Mouse (Mus musculus): ENCODE data around the gene Rdh16f2. TPM values are rescaled to one million over a fixed set of nuclear protein-coding genes. Genes with fewer than 3 reads are reported as not detected.
"Not testable (repeated sequence)": the region's sequence is repeated elsewhere in the genome, so short reads cannot be mapped to it uniquely, and the experiment has no call there.

The Rdh16f2 gene
- not detected for total RNA-seq (2022)

DNA sequence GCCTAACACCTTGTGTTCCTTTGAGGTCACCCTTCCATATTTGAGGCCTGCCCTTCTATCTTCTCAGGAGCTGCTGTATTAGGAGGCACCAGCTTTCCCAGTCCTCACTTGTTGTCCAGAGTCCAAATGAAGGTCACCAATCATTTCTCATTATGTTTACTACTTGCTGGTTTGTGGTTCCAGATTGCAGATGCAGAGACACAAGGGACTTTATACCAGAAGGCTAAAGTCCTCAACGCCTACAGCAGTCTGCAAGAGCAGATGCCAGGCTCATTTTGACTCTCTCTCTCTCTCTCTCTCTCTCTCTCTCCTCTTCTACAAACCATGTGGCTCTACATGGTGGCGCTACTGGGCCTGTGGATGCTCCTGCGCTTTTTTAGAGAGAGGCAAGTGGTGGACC lies at the start of gene Rdh16f2:
TSS of gene Rdh16f2 (plus strand) at position 243 of the 400 bp plus-strand sequence.
- DNase-seq (ENCODE audit: low spot score in 2 of 2) = no peak

DNA sequence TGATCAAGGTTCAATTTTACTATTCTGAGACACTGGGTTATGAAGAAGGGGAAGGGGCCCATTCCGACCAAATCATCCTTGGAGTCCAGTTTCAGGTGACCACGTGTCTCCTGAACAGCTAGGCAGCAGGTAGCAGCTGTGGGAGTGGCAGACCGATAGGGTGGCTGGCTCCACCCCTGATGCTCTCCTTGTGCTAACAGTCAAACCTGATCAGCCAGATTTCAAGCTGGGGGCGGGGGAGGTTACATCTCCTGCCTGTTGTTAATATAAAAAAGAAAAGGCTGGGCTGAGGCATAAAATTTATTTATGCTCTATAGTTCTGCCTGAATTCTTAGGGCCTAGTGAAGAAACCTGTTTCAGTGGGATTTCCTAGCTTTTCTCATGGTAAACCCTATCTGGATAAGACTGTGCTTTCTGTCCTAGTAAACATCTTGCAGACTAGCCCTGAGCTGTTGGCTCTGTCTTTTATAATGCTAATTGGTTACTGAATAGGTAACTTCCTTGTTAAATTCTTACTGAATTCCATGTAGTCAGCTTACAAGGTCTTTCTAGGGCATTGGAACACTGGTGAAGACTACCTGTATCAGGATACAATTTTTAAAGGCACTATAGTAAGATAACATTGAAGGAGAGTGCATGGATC lies 48.9 kb upstream of the Rdh16f2 start:
- DNase-seq (ENCODE audit: low spot score in 2 of 2) = not testable (repeated sequence)

DNA sequence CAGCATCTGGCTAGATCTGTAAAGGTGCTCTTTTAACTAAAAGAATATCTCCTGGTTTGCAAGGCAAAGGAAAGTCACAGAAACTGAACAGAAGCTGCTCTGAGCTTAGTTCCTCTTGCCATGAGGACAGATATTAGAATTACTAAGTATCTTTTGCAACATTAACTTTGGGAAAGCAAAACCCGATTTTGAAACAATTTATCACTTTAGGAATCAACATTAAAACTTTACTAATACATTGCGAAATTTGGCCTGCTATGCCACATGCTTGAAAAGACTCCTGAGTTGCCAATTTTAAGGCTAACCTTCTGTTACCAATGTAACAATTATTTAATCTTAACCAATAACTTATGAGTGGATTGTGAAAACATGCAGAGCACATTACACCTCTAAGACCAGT lies 44.5 kb upstream of the Rdh16f2 start:
- DNase-seq (ENCODE audit: low spot score in 2 of 2) = not testable (repeated sequence)

DNA sequence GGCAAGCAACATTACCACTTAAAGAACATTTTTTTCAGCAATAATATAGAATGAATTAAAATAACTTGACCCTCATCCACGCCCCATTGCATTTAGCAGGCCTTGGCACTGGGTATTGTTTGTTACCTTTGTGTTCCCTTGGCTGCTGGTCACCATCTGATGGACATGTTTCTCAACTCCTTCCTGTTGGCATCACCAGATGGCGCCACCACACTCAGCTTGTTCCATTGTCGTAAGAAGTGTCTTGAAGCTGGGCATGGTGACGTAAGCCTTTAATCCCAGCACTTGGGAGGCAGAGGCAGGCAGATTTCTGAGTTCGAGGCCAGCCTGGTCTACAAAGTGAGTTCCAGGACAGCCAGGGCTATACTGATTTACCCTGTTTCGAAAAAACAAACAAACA lies 40.9 kb upstream of the Rdh16f2 start:
- no peak for DNase-seq (ENCODE audit: low spot score in 2 of 2)

DNA sequence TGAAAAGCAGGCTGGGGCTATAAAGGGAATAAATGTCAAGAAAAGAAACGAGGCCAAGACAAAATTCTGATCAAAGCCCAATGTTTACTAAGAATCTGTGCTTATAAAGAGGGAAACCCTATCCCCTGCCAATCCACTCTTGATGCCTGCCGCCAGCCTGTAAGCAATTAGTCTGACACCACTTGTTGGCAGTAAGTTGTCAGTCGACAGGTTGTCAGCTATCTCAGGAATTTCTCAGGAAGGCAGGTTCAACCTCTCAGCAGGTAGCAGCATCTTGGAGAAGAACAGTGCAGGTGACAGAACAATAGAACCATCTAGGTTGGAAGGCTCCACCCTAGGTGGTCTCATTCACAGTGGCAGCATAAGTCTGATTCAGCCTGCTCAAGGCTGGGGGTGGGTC lies 37.2 kb upstream of the Rdh16f2 start:
- no peak for DNase-seq (ENCODE audit: low spot score in 2 of 2)

DNA sequence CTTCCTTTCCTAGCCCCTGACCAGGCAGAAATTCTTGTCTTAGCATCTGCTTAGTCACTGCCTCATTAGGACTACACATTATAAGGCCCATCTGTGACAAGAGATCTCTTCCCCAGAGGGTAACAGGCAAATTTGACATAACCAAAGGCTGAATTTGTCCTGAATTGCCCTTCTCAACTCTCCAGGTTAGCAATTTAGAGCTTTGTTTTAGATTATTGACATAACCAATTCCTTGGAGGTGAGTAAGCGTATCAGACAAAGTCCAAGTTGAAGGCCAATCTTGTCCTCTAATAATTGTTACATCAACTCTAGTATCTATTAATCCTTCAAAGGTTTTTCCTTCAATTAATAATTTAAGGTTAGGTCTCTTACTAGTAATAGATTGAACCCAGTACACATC lies 32.1 kb upstream of the Rdh16f2 start:
- not testable (repeated sequence) for DNase-seq (ENCODE audit: low spot score in 2 of 2)

DNA sequence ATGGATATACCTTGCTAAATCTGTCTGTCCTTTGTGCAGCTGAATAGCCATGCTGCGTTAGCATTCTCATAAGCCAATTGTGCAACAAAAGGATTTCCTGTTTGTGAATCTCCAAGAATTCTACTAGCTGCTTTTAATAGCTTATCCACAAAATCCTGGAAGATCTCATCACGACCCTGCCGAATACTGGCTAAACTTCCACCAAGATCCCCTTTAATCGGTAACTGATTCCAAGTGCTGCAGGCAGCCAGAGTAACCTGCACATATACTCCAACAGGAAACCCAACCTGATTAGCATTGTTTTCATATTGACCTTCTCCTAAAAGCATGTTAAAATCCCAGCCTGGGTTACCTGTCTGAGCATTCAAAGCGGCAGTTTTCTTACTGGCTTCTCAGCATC lies 31.0 kb upstream of the Rdh16f2 start:
- DNase-seq (ENCODE audit: low spot score in 2 of 2) = no peak

DNA sequence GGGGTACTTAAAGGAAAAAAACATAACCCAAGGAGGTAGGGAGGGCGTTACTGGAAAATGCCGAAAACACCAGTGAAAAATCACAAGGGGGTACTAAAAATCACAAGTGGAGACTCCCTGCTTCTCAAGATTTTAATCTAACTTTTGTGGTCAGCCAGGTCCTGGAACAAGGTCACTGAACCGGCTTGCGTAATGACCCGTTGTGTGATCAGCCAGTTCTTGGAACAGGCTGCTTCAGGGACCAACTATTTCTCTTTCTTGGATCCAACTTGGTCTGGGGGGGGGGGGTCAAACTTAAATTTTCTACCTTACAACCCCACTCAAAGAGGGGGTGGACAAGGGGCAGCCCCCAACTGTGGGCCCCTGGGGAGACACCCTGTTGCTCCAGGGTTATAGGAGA lies 28.5 kb upstream of the Rdh16f2 start:
- DNase-seq (ENCODE audit: low spot score in 2 of 2) = not testable (repeated sequence)

DNA sequence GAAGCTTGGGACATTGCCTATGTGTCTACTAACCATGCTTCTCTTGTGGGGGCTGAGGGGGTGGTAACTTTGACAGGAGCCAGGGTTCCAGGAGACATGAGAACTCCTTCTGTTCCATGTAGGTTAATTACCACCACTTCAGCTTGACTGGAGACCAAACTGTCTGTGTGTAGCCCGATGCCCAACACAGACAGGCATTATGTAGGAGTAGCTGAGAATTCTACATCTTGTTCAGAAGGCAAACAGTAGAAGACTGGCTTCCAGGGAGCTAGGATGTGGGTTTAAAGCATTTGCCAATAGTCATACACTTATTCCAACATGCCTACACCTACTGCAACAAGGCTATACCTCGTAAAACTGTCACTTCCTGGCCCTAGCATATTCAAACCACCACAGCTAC lies 27.7 kb upstream of the Rdh16f2 start:
- peak in 1 of 2 experiments; percentile 3 for DNase-seq (ENCODE audit: low spot score in 2 of 2)

DNA sequence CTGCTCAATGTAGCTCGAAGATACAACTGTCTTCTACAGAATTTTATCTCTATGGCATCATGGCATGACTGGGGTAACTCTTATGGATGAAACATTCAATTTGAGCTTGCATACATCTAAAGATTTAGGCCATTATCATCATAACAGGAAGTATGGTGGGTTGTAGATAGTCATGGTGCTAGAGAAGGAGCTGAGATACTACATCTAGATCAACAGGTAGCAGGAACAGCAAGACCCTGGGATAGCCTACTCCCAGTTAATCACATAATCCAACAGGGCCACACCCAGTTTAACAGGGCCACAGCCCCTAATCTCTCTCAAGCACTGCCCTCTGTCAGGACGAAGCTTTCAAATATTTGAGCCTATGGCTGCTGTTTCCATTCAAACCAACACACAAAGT lies 25.5 kb upstream of the Rdh16f2 start:
- no peak for DNase-seq (ENCODE audit: low spot score in 2 of 2)

DNA sequence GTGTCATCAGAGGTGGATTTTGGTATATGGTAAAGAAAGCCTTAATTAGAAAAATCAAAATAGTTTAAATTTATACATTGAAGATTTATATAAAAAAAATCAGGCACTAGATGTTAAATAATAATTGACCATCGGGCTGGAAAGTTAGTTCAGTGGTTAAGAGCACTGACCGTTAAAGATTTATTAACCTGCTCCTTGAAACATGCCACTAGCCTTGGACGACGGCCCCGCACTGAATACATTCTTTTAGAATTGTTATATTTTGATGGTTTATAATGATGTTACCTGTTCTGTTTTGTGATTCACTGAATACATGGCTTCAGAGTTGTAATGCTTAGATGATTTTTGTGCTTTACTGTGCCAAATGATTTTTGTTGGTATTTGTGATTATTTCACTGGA lies 20.3 kb upstream of the Rdh16f2 start:
- not testable (repeated sequence) for DNase-seq (ENCODE audit: low spot score in 2 of 2)

DNA sequence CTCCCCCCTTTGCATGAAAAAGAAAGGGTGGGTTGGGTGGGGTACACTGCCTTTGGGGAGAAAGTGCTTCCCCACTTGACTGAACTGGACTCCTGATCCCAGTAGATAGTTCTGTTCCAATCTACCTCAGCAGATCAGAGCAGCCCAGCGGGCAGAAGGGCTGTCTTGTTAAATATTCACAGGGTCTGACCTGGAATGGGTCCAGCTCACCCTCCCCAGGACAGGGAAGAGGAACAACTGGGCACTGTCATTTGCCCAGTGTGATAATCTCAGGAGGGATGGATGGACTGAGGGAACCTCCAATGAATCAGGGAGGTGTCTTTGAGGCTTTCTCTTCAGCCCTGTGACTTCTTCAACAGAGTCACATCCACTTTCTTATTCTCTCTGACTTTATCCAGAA lies 18.2 kb upstream of the Rdh16f2 start:
- no peak for DNase-seq (ENCODE audit: low spot score in 2 of 2)

DNA sequence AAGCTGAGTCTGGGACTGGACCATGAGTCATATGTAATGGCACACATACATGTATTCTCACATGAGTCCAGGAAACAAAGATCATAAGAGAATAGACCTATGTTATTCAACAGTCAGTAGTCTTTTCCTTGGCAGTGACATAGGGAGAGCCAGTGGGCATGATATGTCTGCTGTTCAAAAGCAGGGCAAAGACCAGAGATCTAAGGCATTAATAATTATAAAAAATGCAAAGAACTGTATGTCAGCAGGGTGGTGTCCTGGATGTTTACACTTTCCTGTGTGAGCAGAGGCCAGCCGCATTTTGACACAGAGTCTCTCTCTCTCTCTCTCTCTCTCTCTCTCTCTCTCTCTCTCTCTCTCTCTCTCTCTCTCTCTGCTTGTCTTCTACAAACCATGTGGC lies 16.6 kb upstream of the Rdh16f2 start, which contains the start of gene Rdh19:
TSS of gene Rdh19 (plus strand) at position 301 of the 400 bp plus-strand sequence.
- DNase-seq (ENCODE audit: low spot score in 2 of 2) = no peak

DNA sequence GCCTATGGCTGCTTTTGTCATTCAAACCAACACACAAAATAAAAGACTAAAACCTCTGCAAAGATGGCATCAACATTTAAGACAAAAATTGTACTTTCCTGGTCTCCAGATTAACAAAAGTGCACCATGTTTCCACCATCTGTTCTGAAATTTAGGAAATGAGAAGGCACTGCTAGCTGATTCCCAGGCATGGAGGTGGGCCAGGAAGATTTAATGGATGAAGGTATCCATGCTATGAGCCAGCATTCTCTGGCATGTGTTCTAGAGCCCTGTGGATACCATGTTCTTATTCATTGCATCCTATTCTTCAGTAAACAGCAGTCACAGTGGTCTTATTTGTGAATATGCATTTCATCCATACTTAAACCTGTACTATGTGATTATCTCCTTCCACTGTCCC lies 9.9 kb upstream of the Rdh16f2 start:
- peak; percentile 3 to 26 for DNase-seq (ENCODE audit: low spot score in 2 of 2)

DNA sequence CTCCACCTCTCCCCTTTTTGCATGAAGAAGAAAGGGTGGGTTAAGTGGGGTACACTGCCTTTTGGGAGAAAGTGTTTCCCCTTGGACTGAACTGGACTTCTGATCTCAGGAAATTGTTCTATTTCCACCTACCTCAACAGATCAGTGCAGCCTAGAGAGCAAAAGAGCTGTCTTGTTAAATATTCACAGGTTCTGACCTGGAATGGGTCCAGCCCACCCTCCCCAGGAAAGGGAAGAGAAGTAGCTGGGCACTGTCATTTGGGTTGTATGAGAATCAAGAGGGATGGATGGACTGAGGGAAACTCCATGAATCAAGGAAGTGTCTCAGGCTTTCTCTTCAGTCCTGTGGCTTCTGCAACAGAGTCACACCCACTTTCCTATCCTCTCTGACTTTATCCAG lies 1.3 kb upstream of the Rdh16f2 start:
- no peak for DNase-seq (ENCODE audit: low spot score in 2 of 2)

DNA sequence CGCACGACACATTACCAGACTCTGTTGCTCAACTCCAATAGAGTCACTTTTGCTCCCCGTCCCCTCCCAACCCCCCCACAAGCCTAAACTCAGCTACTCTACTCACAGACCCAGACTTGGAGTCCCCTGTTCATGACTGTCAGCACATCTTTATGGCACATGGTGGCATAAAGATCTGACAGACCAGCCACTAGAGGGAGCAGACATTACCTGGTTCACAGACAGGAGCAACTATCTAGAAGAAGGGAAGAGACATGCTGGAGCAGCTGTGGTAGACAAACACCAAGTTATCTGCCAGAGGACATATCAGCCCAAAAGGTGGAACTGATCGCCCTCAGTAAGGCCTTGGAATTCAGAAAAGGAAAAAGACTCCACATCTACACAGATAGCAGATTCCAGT lies 6.2 kb downstream of the Rdh16f2 start:
- DNase-seq (ENCODE audit: low spot score in 2 of 2) = peak in 1 of 2 experiments; percentile 9

DNA sequence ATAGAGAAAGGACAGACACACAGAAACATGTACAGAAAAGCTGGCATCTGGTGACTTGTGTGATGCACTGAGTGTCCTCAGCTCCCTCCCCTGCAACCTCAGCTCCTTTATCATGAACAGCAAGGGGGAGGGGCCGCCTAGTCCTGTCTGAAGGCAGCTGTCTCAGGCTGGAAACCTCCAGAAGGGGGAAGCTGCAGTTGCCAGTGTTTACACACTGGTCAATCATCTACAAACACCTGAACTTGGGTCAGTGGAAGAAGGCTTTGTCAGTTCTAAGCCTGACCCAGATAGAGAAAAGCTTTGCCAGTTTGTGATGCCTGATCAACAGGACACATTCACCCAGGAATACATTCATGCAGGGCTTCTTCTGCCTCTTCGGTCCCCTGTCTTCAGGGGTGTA lies 11.4 kb downstream of the Rdh16f2 start:
- DNase-seq (ENCODE audit: low spot score in 2 of 2) = no peak

DNA sequence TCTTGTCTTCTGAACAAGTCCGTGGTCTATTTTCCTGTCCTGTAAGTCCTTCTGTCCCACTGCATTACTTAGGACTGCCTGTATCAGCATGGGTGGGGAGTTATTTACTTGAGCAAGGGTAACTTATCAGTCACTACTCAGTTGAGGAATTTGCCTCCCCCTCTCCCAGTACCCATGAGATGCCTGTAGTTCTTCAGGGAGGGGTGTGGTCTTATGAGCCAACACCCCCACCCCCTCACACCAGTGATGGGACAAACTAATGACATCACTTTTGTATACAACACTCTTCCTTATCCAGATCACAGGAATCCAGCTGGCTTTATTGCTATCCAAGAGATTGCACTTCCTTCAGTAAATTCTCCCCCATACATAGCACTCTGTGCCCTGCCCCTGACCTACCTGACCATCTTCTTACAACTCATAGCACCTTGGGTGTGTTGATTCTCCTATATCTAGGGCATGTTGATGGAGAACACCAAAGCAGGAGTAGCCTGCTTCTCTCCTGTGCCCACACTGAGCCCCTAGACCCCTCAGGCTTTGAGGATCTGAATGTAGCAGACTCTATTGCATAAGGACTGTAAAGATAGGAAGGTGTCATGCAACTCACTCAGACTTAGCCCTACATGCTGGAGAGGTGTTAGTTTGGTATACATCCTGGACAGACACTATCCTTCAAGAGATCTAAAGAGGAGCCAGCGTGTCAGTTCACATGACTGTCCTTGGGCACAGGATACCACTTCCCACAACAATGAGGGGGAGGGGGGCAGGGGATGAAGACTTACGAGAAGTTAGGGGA lies 12.2 kb downstream of the Rdh16f2 start:
- DNase-seq (ENCODE audit: low spot score in 2 of 2) = no peak

DNA sequence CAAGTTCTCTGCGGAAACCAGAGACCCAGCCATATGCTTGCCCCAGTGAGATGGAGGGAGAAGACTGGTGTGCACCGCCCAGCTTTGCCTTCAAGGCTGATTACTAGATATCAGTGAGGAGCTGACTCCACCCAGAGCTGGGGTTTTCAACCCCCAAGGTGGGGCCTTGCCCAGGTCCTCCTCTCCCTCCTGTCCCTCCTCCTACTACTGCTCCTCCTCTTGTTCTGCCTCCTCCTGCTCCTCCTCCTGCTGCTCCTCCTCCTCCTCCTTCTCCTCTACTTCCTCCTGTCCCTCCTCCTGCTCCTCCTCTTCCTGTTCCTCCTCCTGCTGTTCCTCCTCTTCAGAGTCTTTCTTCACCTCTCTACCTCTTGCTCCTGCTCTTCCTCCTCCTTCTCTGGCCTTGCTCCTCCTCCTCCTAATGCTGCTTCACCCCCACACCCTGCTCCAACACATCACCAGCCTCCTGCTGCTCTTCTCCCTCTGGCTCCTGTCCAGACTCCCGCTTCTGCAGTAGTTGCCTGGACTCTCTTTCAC lies 12.9 kb downstream of the Rdh16f2 start:
- peak in 1 of 2 experiments; percentile 11 for DNase-seq (ENCODE audit: low spot score in 2 of 2)

DNA sequence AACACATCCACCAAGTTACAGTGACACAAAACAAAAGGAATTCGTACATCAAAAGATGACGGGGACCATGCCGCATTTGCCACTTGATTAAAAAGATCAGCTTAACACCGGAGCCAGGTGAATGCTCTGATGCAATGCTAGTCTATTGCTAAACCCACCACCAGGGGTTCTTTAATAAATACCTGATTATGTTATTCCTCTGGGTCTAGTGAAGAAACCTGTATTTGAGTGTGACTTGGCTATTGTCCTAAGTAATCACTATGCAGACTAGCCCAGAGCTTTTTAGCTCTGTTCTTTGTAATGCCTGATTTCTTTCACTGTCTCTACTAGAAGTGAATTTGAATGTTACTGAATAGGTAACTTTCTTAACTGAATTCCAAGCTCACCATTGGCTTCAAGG lies 14.8 kb downstream of the Rdh16f2 start:
- DNase-seq (ENCODE audit: low spot score in 2 of 2) = no peak

DNA sequence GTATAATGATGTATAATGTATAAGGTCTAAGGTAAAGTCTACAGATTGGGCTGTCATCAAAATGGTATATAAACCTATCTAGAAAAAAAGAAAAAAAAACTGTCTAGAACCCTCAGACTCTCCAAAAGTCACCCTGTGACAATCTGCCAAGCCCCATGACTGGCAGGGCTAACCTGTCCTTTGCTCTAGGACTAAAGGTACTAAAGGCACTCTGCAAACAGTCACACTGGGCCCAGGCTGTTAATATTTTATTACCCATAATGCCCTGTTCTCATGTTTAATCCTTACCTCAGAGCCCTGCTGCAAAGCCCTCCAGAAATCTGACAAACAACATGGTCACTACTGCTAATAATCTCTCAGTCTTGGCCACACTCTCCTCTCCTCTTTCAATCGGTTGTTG lies 20.3 kb downstream of the Rdh16f2 start:
- no peak for DNase-seq (ENCODE audit: low spot score in 2 of 2)

DNA sequence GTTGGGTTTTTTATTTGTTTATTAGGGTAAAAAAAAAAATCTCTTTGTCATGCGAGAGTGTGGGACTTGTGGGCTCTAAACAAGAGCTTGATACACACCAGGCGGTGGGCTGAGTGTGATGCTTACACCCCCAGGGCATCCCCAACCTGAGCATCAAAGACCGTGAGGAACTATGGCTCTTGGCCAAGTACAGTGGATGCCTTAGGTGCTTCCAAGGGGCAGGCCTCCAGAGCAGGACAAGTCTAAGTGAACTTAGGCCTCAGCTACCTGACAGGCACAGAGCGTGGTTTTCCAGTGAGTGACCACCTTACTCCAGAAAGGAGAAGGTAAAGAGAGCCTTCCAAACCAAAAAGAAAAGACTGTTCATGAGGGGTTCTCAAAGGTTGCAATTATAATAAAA lies 20.7 kb downstream of the Rdh16f2 start:
- no peak for DNase-seq (ENCODE audit: low spot score in 2 of 2)

DNA sequence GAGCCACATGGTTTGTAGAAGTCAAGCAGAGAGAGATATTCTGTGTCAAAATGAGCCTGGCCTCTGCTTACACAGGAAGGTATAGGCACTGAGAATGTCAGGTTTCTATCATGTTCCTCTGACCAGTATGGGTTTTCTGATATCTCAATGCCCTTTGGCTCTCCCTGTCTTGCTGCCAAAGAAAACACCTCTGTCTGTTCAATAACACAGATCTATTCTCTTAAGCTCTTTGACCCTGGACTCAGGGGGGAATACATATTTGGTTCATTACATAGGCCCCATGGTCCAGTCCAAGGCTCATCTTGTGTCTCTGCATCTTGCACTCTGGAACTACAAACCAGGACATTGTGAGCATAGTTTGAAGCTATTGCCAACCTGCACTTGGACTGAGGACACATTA lies 22.3 kb downstream of the Rdh16f2 start, which contains the start of gene Rdh7:
TSS of gene Rdh7 (minus strand) at position 213 of the 400 bp plus-strand sequence.
- DNase-seq (ENCODE audit: low spot score in 2 of 2) = no peak
